Mouse (Mus musculus): ENCODE data around the gene Fstl3. TPM values are rescaled to one million over a fixed set of nuclear protein-coding genes. Genes with fewer than 3 reads are reported as not detected.

Gene Fstl3
- polyA plus RNA-seq, 1 experiment from 2014 or later, result 1.6 TPM

- Histone ChIP-seq H3K9ac (replicated peaks) (0 out of 2 replicates have a peak overlapping the region, but pooled peaks have one; percentile 5), H3K4me2 (replicated peaks) (no peak overlapping the region), H3K27ac (replicated peaks) (no peak overlapping the region), H3K4me3 (no peak overlapping the region), H3K27me3 (no peaks in the 10 kb centered on the region), H3K36me3 (peaks cover 32% of the 10 kb centered on the region), H3K4me1 (peaks cover 36% of the 10 kb centered on the region), H3K9me3 (no peaks in the 10 kb centered on the region)
- whole genome bisulfite sequencing, result 90% methylated on average over 7 of the region's 7 CpGs
- ATAC-seq (ENCODE audit: low FRiP score, low read depth), result no peak
These were observed 12.8 kb upstream of the Fstl3 start for GRCm38 (mm10) chr10:79764234-79764633.

- H3K9me3 ChIP-seq, result no peaks in the 10 kb centered on the region
- 57% methylated on average over 2 of the region's 2 CpGs for WGBS
- H3K4me1 ChIP-seq, result peaks cover 36% of the 10 kb centered on the region
- no peak for ATAC-seq (ENCODE audit: low FRiP score, low read depth)
- peaks cover 26% of the 10 kb centered on the region for H3K36me3 ChIP-seq
- no peak overlapping the region for H3K27ac ChIP-seq (replicated peaks)
- no peaks in the 10 kb centered on the region for H3K27me3 ChIP-seq
- peak overlapping the region; percentile 95 for H3K4me3 ChIP-seq
- H3K9ac ChIP-seq (replicated peaks), result peak overlapping the region; percentile 93
- H3K4me2 ChIP-seq (replicated peaks), result peak overlapping the region; percentile 83
These were observed 11.8 kb upstream of the Fstl3 start for GRCm38 (mm10) chr10:79765228-79765745.

GRCm38 (mm10) chr10:79766001-79766507 is 11.0 kb upstream of the Fstl3 start:
- no peaks in the 10 kb centered on the region for H3K9me3 ChIP-seq
- peak overlapping the region; percentile 91 for H3K27ac ChIP-seq (replicated peaks)
- no peak for ATAC-seq (ENCODE audit: low FRiP score, low read depth)
- peaks cover 18% of the 10 kb centered on the region for H3K36me3 ChIP-seq
- H3K4me3 ChIP-seq, result peak overlapping the region; percentile 95
- WGBS, result 9% methylated on average over 16 of the region's 16 CpGs
- H3K27me3 ChIP-seq, result peaks cover 3% of the 10 kb centered on the region; the same call in 1 of the 2 replicates
- peaks cover 36% of the 10 kb centered on the region for H3K4me1 ChIP-seq
- H3K9ac ChIP-seq (replicated peaks), result peak overlapping the region; percentile 93
- peak overlapping the region; percentile 83 for H3K4me2 ChIP-seq (replicated peaks)

- WGBS, result 1% methylated on average over 94 of the region's 101 CpGs
These were observed 10.4 kb upstream of the Fstl3 start, which contains the start of gene Rnf126 for GRCm38 (mm10) chr10:79766508-79767325. Rnf126 (minus strand) TSS chr10:79766952.

GRCm38 (mm10) chr10:79767372-79768244 is 9.5 kb upstream of the Fstl3 start:
- peaks cover 4% of the 10 kb centered on the region for H3K9me3 ChIP-seq
- peak overlapping the region; percentile 91 for H3K27ac ChIP-seq (replicated peaks)
- peaks cover 3% of the 10 kb centered on the region for H3K36me3 ChIP-seq
- peak; percentile 83 for ATAC-seq (ENCODE audit: low FRiP score, low read depth)
- H3K4me2 ChIP-seq (replicated peaks), result peak overlapping the region; percentile 83
- peaks cover 36% of the 10 kb centered on the region for H3K4me1 ChIP-seq
- 13% methylated on average over 40 of the region's 40 CpGs for WGBS
- H3K9ac ChIP-seq (replicated peaks), result peak overlapping the region; percentile 53
- H3K4me3 ChIP-seq, result peak overlapping the region; percentile 95
- peaks cover 4% of the 10 kb centered on the region; the same call in 1 of the 2 replicates for H3K27me3 ChIP-seq

More at GRCm38 (mm10) chr10:79766508-79767325, 10.4 kb upstream of the Fstl3 start, which contains the start of gene Rnf126:
- H3K4me1 ChIP-seq, result peaks cover 36% of the 10 kb centered on the region
- H3K27ac ChIP-seq (replicated peaks), result peak within 1 kb of the TSS; percentile 91
- peak; percentile 90 for ATAC-seq (ENCODE audit: low FRiP score, low read depth)
- peak within 1 kb of the TSS; percentile 93 for H3K9ac ChIP-seq (replicated peaks)
- H3K27me3 ChIP-seq, result peaks cover 4% of the 10 kb centered on the region; the same call in 1 of the 2 replicates
- no peaks in the 10 kb centered on the region for H3K9me3 ChIP-seq
- H3K36me3 ChIP-seq, result peaks cover 12% of the 10 kb centered on the region
- H3K4me3 ChIP-seq, result peak within 1 kb of the TSS; percentile 95
- peak within 1 kb of the TSS; percentile 83 for H3K4me2 ChIP-seq (replicated peaks)

GRCm38 (mm10) chr10:79768400-79768799 is 8.7 kb upstream of the Fstl3 start:
- Histone ChIP-seq H3K27me3 (peaks cover 6% of the 10 kb centered on the region; the same call in 1 of the 2 replicates), H3K4me2 (replicated peaks) (peak overlapping the region; percentile 83), H3K27ac (replicated peaks) (no peak overlapping the region), H3K4me3 (no peak overlapping the region), H3K4me1 (peaks cover 36% of the 10 kb centered on the region), H3K36me3 (no peaks in the 10 kb centered on the region), H3K9ac (replicated peaks) (no peak overlapping the region), H3K9me3 (peaks cover 4% of the 10 kb centered on the region)
- under 1% methylated on average over 5 of the region's 5 CpGs for WGBS
- no peak for ATAC-seq (ENCODE audit: low FRiP score, low read depth)

GRCm38 (mm10) chr10:79769329-79769728 is 7.7 kb upstream of the Fstl3 start:
- Histone ChIP-seq H3K4me2 (replicated peaks) (no peak overlapping the region), H3K4me1 (peaks cover 32% of the 10 kb centered on the region), H3K36me3 (no peaks in the 10 kb centered on the region), H3K27ac (replicated peaks) (no peak overlapping the region), H3K27me3 (peaks cover 12% of the 10 kb centered on the region), H3K4me3 (no peak overlapping the region), H3K9me3 (peaks cover 4% of the 10 kb centered on the region), H3K9ac (replicated peaks) (no peak overlapping the region)
- WGBS, result 78% methylated on average over 4 of the region's 4 CpGs
- no peak for ATAC-seq (ENCODE audit: low FRiP score, low read depth)

GRCm38 (mm10) chr10:79772320-79772719 is 4.8 kb upstream of the Fstl3 start:
- H3K9me3 ChIP-seq, result peaks cover 13% of the 10 kb centered on the region
- no peak overlapping the region for H3K9ac ChIP-seq (replicated peaks)
- no peak overlapping the region for H3K27ac ChIP-seq (replicated peaks)
- peaks cover 18% of the 10 kb centered on the region for H3K4me1 ChIP-seq
- no peak for ATAC-seq (ENCODE audit: low FRiP score, low read depth)
- H3K27me3 ChIP-seq, result peaks cover 30% of the 10 kb centered on the region
- no peak overlapping the region for H3K4me3 ChIP-seq
- H3K36me3 ChIP-seq, result no peaks in the 10 kb centered on the region
- no peak overlapping the region for H3K4me2 ChIP-seq (replicated peaks)
- WGBS, result 94% methylated on average over 3 of the region's 3 CpGs

- 88% methylated on average over 2 of the region's 2 CpGs for WGBS
- peaks cover 13% of the 10 kb centered on the region for H3K9me3 ChIP-seq
- H3K4me3 ChIP-seq, result no peak overlapping the region
- no peak overlapping the region for H3K9ac ChIP-seq (replicated peaks)
- no peak for ATAC-seq (ENCODE audit: low FRiP score, low read depth)
- H3K27ac ChIP-seq (replicated peaks), result no peak overlapping the region
- H3K27me3 ChIP-seq, result peaks cover 39% of the 10 kb centered on the region
- no peak overlapping the region for H3K4me2 ChIP-seq (replicated peaks)
- no peaks in the 10 kb centered on the region for H3K36me3 ChIP-seq
- H3K4me1 ChIP-seq, result peaks cover 17% of the 10 kb centered on the region
These were observed 3.9 kb upstream of the Fstl3 start for GRCm38 (mm10) chr10:79773208-79773607.

GRCm38 (mm10) chr10:79774486-79775279 is 2.4 kb upstream of the Fstl3 start:
- H3K27me3 ChIP-seq, result peaks cover 54% of the 10 kb centered on the region
- WGBS, result 77% methylated on average over 5 of the region's 5 CpGs
- H3K9me3 ChIP-seq, result peaks cover 13% of the 10 kb centered on the region
- no peak overlapping the region for H3K4me3 ChIP-seq
- H3K9ac ChIP-seq (replicated peaks), result no peak overlapping the region
- H3K27ac ChIP-seq (replicated peaks), result no peak overlapping the region
- H3K36me3 ChIP-seq, result no peaks in the 10 kb centered on the region
- ATAC-seq (ENCODE audit: low FRiP score, low read depth), result no peak
- peaks cover 17% of the 10 kb centered on the region for H3K4me1 ChIP-seq
- H3K4me2 ChIP-seq (replicated peaks), result no peak overlapping the region

- peaks cover 33% of the 10 kb centered on the region for H3K4me1 ChIP-seq
- H3K27ac ChIP-seq (replicated peaks), result no peak overlapping the region
- no peak for ATAC-seq (ENCODE audit: low FRiP score, low read depth)
- WGBS, result 19% methylated on average over 15 of the region's 15 CpGs
- H3K4me3 ChIP-seq, result no peak overlapping the region
- no peaks in the 10 kb centered on the region for H3K36me3 ChIP-seq
- no peak overlapping the region for H3K9ac ChIP-seq (replicated peaks)
- no peak overlapping the region for H3K4me2 ChIP-seq (replicated peaks)
- H3K27me3 ChIP-seq, result peaks cover 83% of the 10 kb centered on the region
- H3K9me3 ChIP-seq, result peaks cover 9% of the 10 kb centered on the region; the same call in 1 of the 2 replicates
These were observed 934 bp downstream of the Fstl3 start for GRCm38 (mm10) chr10:79778006-79778405.

Data from midbrain, embryonic 12.5 days (tissue).